9 mouse cellular contexts compared by ENCODE assay signal in the genomic region with DNA sequence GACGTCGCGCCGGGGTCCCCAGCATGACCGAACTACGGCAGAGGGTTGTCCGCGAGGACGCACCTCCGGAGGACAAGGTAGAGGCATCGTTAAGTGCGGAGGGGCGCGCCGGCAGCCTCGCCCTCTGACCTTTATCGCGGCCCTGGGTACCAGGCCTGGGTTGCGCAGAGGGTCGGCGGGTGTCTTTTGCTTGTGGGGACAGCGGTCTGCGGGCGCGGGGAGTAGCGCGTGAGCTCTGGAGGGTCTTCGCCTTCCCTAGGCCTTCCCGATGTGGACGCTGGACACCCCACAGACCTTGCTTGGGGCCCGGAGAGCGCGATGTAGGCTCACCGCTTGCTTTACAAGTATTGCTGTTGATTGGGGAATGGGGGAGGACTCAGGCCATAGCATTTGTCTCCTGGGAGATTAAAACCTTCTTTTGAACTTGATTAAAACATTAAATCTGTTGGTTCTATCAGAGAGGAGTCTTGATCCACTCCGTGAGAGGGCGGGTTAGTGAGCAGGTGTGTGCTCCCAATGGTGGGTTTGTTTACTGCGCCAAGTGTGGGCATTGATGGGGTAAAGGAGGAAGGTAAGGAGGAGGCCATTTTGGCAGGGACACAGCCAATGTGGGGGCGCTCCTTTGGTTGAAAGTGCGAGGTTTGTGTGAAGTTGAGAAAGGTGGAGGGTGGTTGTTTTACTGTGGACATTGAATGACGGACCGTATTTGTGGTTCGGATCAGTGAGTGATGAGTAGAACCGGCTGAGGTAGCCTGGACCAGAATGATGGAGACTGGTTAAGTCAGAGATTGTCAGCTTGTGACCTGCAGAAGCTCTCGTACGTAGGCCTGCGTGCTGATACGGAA. TPM values are rescaled to one million over a fixed set of nuclear protein-coding genes. Genes with fewer than 3 reads are reported as not detected.
DNase-seq lines count a peak whose midpoint lies in the region; ATAC-seq and TF ChIP-seq lines count a peak whose summit lies in the region.
"Had no signal": no experiment of that assay in that cellular context is flagged by ENCODE, and none has a peak within 500 bp of the region (broad histone marks: within the 10 kb centered on the region; RNA-seq: fewer than 3 reads in every experiment).

No protein-coding gene starts in this region.

- TF ChIP-seq POLR2A in liver, adult 2 months (IDR thresholded peaks at IDR 0.05; ENCODE audit: extremely low read depth, insufficient read depth, low read length) = no peak

- WGBS in hindbrain, embryonic 12.5 days = under 1% methylated on average over 47 of the region's 47 CpGs
- WGBS in liver, adult 2 months = under 1% methylated on average over 47 of the region's 47 CpGs
- under 1% methylated on average over 47 of the region's 47 CpGs for WGBS in neural tube, embryonic 13.5 days

- no peak for TF ChIP-seq CTCF in liver, adult 2 months (IDR thresholded peaks at IDR 0.05; ENCODE audit: low read depth, low read length)

- H3K9me3 ChIP-seq in ES-E14 (ENCODE audit: control insufficient read depth, insufficient read depth, low read depth, low read length) = no peaks in the 10 kb centered on the region
- H3K9me3 ChIP-seq in hindbrain, embryonic 12.5 days (replicated peaks) = no peaks in the 10 kb centered on the region
- H3K9me3 ChIP-seq in neural tube, embryonic 13.5 days = no peaks in the 10 kb centered on the region

- peak overlapping the region; percentile 69 for H3K27ac ChIP-seq in ES-E14 (ENCODE audit: insufficient read depth, low read depth, low read length, poor library complexity, severe bottlenecking)
- peak overlapping the region; percentile 84 for H3K27ac ChIP-seq in hindbrain, embryonic 12.5 days
- peak overlapping the region; percentile 90 for H3K27ac ChIP-seq in liver, adult 2 months (replicated peaks; ENCODE audit: insufficient read depth, low read depth, low read length)
- H3K27ac ChIP-seq in neural tube, embryonic 13.5 days (replicated peaks) = peak overlapping the region; percentile 89

- no peaks in the 10 kb centered on the region for H3K36me3 ChIP-seq in ES-E14 (ENCODE audit: control insufficient read depth, insufficient read depth, low read length, poor library complexity, severe bottlenecking)
- no peaks in the 10 kb centered on the region for H3K36me3 ChIP-seq in hindbrain, embryonic 12.5 days
- H3K36me3 ChIP-seq in liver, adult 2 months (ENCODE audit: control insufficient read depth, insufficient read depth, low read length) = no peaks in the 10 kb centered on the region
- H3K36me3 ChIP-seq in neural tube, embryonic 13.5 days = no peaks in the 10 kb centered on the region

- H3K27me3 ChIP-seq in hindbrain, embryonic 12.5 days = no peaks in the 10 kb centered on the region
- no peaks in the 10 kb centered on the region for H3K27me3 ChIP-seq in liver, adult 2 months (ENCODE audit: control insufficient read depth, insufficient read depth, low read length)
- no peaks in the 10 kb centered on the region for H3K27me3 ChIP-seq in neural tube, embryonic 13.5 days
- H3K27me3 ChIP-seq: Patski had no signal

- H3K4me2 ChIP-seq in hindbrain, embryonic 12.5 days (replicated peaks) = peak overlapping the region; percentile 76
- peak overlapping the region; percentile 74 for H3K4me2 ChIP-seq in neural tube, embryonic 13.5 days

- in situ Hi-C loops in ES-E14 (cut with MboI; ENCODE audit: low sequenced_read_pairs in 2 of 2, unreplicated experiment in 2 of 2) = no loop called here

- peak overlapping the region; percentile 85 for H3K9ac ChIP-seq in ES-E14 (ENCODE audit: insufficient read depth, low read depth, low read length, poor library complexity, severe bottlenecking)
- peak overlapping the region; percentile 74 for H3K9ac ChIP-seq in hindbrain, embryonic 12.5 days
- peak overlapping the region; percentile 99 for H3K9ac ChIP-seq in liver, adult 2 months (ENCODE audit: low read depth, low read length)
- peak overlapping the region; percentile 92 for H3K9ac ChIP-seq in neural tube, embryonic 13.5 days

- H3K79me2 ChIP-seq in liver, adult 2 months (ENCODE audit: control insufficient read depth, insufficient read depth, low read length) = peaks cover 11% of the 10 kb centered on the region; the same call in 1 of the 2 replicates

- H3K4me3 ChIP-seq in ES-E14 (ENCODE audit: insufficient read depth in 1 of 2, low read depth in 1 of 2, low read length in 2 of 2, poor library complexity in 1 of 2, severe bottlenecking in 1 of 2) = peak overlapping the region; percentile 91 to 92
- H3K4me3 ChIP-seq in hindbrain, embryonic 12.5 days = peak overlapping the region; percentile 74
- H3K4me3 ChIP-seq in liver, adult 2 months (ENCODE audit: insufficient read depth, low read depth, low read length) = peak overlapping the region; percentile 97
- peak overlapping the region; percentile 95 for H3K4me3 ChIP-seq in neural tube, embryonic 13.5 days

- peaks cover 2% of the 10 kb centered on the region in 2 experiments; a peak in 3 of 4 replicates for H3K4me1 ChIP-seq in ES-E14 (ENCODE audit: control insufficient read depth in 2 of 2, insufficient read depth in 2 of 2, low read length in 2 of 2, poor library complexity in 1 of 2)
- peaks cover 14% of the 10 kb centered on the region for H3K4me1 ChIP-seq in hindbrain, embryonic 12.5 days
- H3K4me1 ChIP-seq in liver, adult 2 months (ENCODE audit: control insufficient read depth, insufficient read depth, low read length) = peaks cover 22% of the 10 kb centered on the region; the same call in 1 of the 2 replicates
- H3K4me1 ChIP-seq in neural tube, embryonic 13.5 days (replicated peaks) = peaks cover 16% of the 10 kb centered on the region

- peak; percentile 28 for ATAC-seq in hindbrain, embryonic 12.5 days (ENCODE audit: low FRiP score)
- peak; percentile 81 for ATAC-seq in neural tube, embryonic 13.5 days (ENCODE audit: low read depth)

- peak; percentile 34 for DNase-seq in embryo, embryonic 10 days (ENCODE audit: low spot score)
- DNase-seq in embryo, embryonic 9.5 days (ENCODE audit: extremely low spot score) = no peak
- DNase-seq in ES-E14 (ENCODE audit: low read depth, low spot score) = no peak
- DNase-seq in embryo, embryonic 11 days = peak; percentile 54
- no peak for DNase-seq in liver, adult 2 months (ENCODE audit: extremely low read depth, low read depth, low spot score)
- DNase-seq in thymus, postnatal 4 days = peak; percentile 65

TF ChIP-seq in ES-E14, 5 proteins besides CTCF, POLR2A, EP300 and RAD21:
- TF ChIP-seq ZNF384 (IDR thresholded peaks at IDR 0.05; ENCODE audit: low read depth, low read length) (no peak), HCFC1 (IDR thresholded peaks at IDR 0.05; ENCODE audit: borderline replicate concordance, insufficient read depth, low read length) (no peak), ZC3H11A (IDR thresholded peaks at IDR 0.05; ENCODE audit: borderline replicate concordance, low read depth, low read length) (no peak), MAFK (IDR thresholded peaks at IDR 0.05; ENCODE audit: insufficient read depth, low read depth, low read length) (no peak), CHD2 (IDR thresholded peaks at IDR 0.05; ENCODE audit: low read depth, low read length) (no peak)
TF ChIP-seq in ES-E14: peak in this region for 0.

RNA-seq across cellular contexts. Expression of a gene that starts 0.7 kb away (rescaled TPM):
- 73.9 and 160 TPM in 2 replicates for total RNA-seq in ES-E14 (2012; rRNA removed)
- polyA plus RNA-seq in hindbrain, embryonic 12.5 days (2016; fragmentation: Nextera tagmentation; extraction: Ambion mirVana) = 41.6 and 43.7 TPM in 2 replicates
- 48.1 and 63.4 TPM in 2 replicates for total RNA-seq in liver, adult 2 months (2014; rRNA removed)
- polyA plus RNA-seq in liver, adult 2 months (2012; rRNA removed) = 41.6 and 43.8 TPM in 2 replicates
- polyA plus RNA-seq in neural tube, embryonic 13.5 days (2015; fragmentation: Nextera tagmentation; extraction: Ambion mirVana) = 49.6 and 53.6 TPM in 2 replicates

RNA-seq across cellular contexts. Expression of a gene that starts 10.5 kb away (rescaled TPM):
- 296 and 370 TPM in 2 replicates for total RNA-seq in ES-E14 (2012; rRNA removed)
- 173 and 178 TPM in 2 replicates for polyA plus RNA-seq in hindbrain, embryonic 12.5 days (2016; fragmentation: Nextera tagmentation; extraction: Ambion mirVana)
- 39.0 and 47.1 TPM in 2 replicates for total RNA-seq in liver, adult 2 months (2014; rRNA removed)
- polyA plus RNA-seq in liver, adult 2 months (2012; rRNA removed) = 20.6 and 22.5 TPM in 2 replicates
- polyA plus RNA-seq in neural tube, embryonic 13.5 days (2015; fragmentation: Nextera tagmentation; extraction: Ambion mirVana) = 110 and 127 TPM in 2 replicates

RNA-seq across cellular contexts. Expression of a gene that starts 16.0 kb away (rescaled TPM):
- 31.8 and 36.0 TPM in 2 replicates for total RNA-seq in ES-E14 (2012; rRNA removed)
- 56.5 and 60.9 TPM in 2 replicates for polyA plus RNA-seq in hindbrain, embryonic 12.5 days (2016; fragmentation: Nextera tagmentation; extraction: Ambion mirVana)
- 14.8 and 23.0 TPM in 2 replicates for total RNA-seq in liver, adult 2 months (2014; rRNA removed)
- 35.2 and 76.3 TPM in 2 replicates for polyA plus RNA-seq in liver, adult 2 months (2012; rRNA removed)
- polyA plus RNA-seq in neural tube, embryonic 13.5 days (2015; fragmentation: Nextera tagmentation; extraction: Ambion mirVana) = 51.7 and 58.1 TPM in 2 replicates

Comparison
In these comparisons a context has a peak if more than half of its experiments do, and no peak if none do; other contexts are left out.
1. DNase-seq: peak in embryo, embryonic 10 days (single experiment), embryo, embryonic 11 days (single experiment) and thymus, postnatal 4 days (single experiment); none in embryo, embryonic 9.5 days (single experiment), ES-E14 (single experiment) and liver, adult 2 months (single experiment).
2. Peak in every context shown above with its lines, with median percentiles within 50 percentile points of each other: H3K27ac ChIP-seq, H3K4me3 ChIP-seq and H3K9ac ChIP-seq.